Mouse (Mus musculus) forebrain, embryonic 14.5 days (tissue): ENCODE results near the gene Blzf1. TPM values are rescaled to one million over a fixed set of nuclear protein-coding genes. Genes with fewer than 3 reads are reported as not detected.

Source experiments
- ATAC-seq: fragments of 200-750 bp; cut with Nextera tagmentation; 2 replicates; pipeline ENCODE4 v1.8.0; 2017; ENCODE audit warnings: mild to moderate bottlenecking, moderate library complexity
- DNase-seq: peaks from one replicate; pipeline ENCODE4 v3.0.0-alpha.2; 2015; ENCODE audit warnings: low spot score
- H3K27ac ChIP-seq: fragments of 300-500 bp; sonication (generic); 2 replicates; pipeline ENCODE4 v1.5.1; 2014; ENCODE audit warnings: low read depth, mild to moderate bottlenecking, control low read depth, low read length, moderate library complexity
- H3K27me3 ChIP-seq: fragments of 300-500 bp; sonication (generic); replicated peaks from 2 replicates; pipeline ENCODE4 v1.6.1; 2014; ENCODE audit warnings: low read length, control low read depth, mixed read lengths; ENCODE audit not compliant: control insufficient read depth, insufficient read depth
- H3K36me3 ChIP-seq: fragments of 300-500 bp; sonication (generic); 2 replicates; pipeline ENCODE4 v1.6.1; 2014; ENCODE audit warnings: low read length, control low read depth; ENCODE audit not compliant: control insufficient read depth, insufficient read depth
- H3K4me1 ChIP-seq: fragments of 300-500 bp; sonication (generic); 2 replicates; pipeline ENCODE4 v1.6.1; 2014; ENCODE audit warnings: antibody characterized with exemption, low read length, control low read depth; ENCODE audit not compliant: control insufficient read depth, insufficient read depth
- H3K4me2 ChIP-seq: fragments of 300-500 bp; sonication (generic); 2 replicates; pipeline ENCODE4 v1.6.1; 2014; ENCODE audit warnings: mild to moderate bottlenecking, control low read depth, low read length
- H3K4me3 ChIP-seq: fragments of 300-500 bp; sonication (generic); 2 replicates; pipeline ENCODE4 v1.5.1; 2014; ENCODE audit warnings: low read depth, low read length, control low read depth
- H3K9ac ChIP-seq: fragments of 300-500 bp; sonication (generic); 2 replicates; pipeline ENCODE4 v1.6.1; 2014; ENCODE audit warnings: mild to moderate bottlenecking, low read length, control low read depth, moderate library complexity
- H3K9me3 ChIP-seq: fragments of 300-500 bp; sonication (generic); replicated peaks from 2 replicates; pipeline ENCODE4 v1.6.1; 2016; ENCODE audit warnings: low read length, control low read depth, mixed read lengths; ENCODE audit not compliant: control insufficient read depth
- WGBS: fragments of 180-500 bp; shearing (Covaris S2); extraction: QIAGEN DNeasy Blood & Tissue Kit; methylation state at CpG from one replicate; pipeline ENCODE4 v1.1.7; 2014; 5-methylcytosine and 5-hydroxymethylcytosine counted together
- polyA plus RNA-seq: library from polyadenylated mRNA; unstranded; fragments of >200 nt; fragmentation: Nextera tagmentation; extraction: Ambion mirVana; gene quantifications from 2 replicates; pipeline ENCODE4 v1.2.1, GENCODE M21; 2014

The Blzf1 gene
- polyA plus RNA-seq, 1 experiment from 2014 or later: 27.5 TPM

DNA sequence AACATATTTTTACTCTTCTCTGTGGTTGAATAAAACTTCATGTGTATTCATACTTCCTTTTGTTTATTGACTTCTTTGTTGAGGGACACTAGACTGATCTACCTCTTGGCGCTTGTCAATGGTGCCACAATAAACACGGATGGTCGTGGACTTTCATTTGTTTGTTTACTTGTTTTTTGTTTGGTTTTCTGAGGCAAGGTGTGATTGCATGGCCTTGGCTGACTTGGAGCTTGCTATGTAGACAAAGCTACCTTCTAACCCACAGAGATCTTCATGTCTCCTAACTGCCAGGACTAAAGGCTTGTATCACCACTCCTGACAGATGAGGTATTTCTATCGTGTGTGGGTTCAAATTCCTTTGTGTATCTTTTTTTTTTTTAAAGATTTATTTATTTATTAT lies 16.9 kb upstream of the Blzf1 start:
- H3K9ac ChIP-seq: no peak overlapping the region
- ATAC-seq: no peak
- H3K36me3 ChIP-seq: 0 out of 2 replicates have a peak, but pooled peaks cover under 1% of the 10 kb centered on the region
- no peak for DNase-seq
- WGBS: 96% methylated on average over 4 of the region's 4 CpGs
- H3K4me3 ChIP-seq: no peak overlapping the region
- no peaks in the 10 kb centered on the region for H3K4me1 ChIP-seq
- no peak overlapping the region for H3K27ac ChIP-seq
- H3K4me2 ChIP-seq: no peak overlapping the region
- H3K9me3 ChIP-seq: no peaks in the 10 kb centered on the region
- H3K27me3 ChIP-seq: no peaks in the 10 kb centered on the region

DNA sequence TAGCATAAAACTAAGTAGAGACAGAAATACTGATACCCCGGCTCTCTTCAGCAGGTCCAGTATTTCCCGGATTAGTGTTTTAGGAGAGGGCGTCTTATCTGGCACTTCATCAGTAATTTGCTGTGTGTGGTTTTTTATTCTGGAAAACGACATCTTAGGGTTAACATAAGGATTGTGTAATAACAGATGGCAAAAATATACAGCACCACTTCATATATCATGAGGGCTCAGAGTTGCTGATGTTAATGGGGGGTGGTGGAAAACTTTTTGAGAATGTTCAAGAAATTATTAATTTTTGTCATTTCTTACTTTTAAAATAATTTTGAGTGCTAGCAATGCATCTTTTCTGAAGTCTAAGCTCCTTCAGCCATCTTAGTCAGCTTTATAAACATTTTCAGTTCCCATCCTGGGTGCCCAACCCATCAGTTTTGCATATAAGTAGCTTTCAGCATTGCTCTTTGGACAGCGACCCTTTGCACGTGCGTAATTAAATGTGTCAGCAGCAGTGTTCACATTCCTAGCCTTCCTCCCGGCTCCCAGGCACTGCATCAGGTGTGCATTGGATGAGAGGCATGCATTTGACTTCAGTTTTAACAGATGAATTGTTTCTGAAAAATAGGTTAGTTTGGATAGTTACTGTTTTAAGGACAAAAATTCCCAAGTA lies 15.8 kb upstream of the Blzf1 start:
- H3K9me3 ChIP-seq: no peaks in the 10 kb centered on the region
- H3K9ac ChIP-seq: no peak overlapping the region
- WGBS: 84% methylated on average over 8 of the region's 8 CpGs
- no peak overlapping the region for H3K27ac ChIP-seq
- no peaks in the 10 kb centered on the region for H3K4me1 ChIP-seq
- no peak overlapping the region for H3K4me2 ChIP-seq
- H3K4me3 ChIP-seq: no peak overlapping the region
- H3K36me3 ChIP-seq: 0 out of 2 replicates have a peak, but pooled peaks cover 2% of the 10 kb centered on the region
- no peak for ATAC-seq
- DNase-seq: no peak
- H3K27me3 ChIP-seq: no peaks in the 10 kb centered on the region

DNA sequence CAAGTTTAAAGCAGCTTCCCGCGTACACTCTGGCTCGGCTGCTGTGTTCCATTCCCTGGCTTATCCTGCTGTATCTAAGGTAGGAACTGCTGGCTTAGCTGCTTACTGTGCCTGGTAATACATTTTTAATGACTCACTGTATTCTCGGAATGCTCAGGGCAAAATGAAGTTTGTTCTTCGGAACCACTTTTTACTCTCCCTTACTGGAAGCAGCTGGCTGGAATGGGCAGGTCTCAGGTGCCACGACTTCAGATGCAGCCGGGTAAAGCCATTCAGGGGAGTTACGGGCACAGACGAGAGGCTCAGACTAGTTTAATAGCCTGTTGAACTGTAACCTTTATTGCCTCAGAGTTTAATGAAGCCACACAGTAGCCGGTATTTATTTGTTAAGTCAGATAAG lies 14.1 kb upstream of the Blzf1 start:
- no peak for ATAC-seq
- Histone ChIP-seq H3K4me1 (no peaks in the 10 kb centered on the region), H3K9me3 (no peaks in the 10 kb centered on the region), H3K27ac (peak overlapping the region; percentile 40; the same call in 1 of the 2 replicates), H3K36me3 (0 out of 2 replicates have a peak, but pooled peaks cover 2% of the 10 kb centered on the region), H3K4me2 (no peak overlapping the region), H3K4me3 (no peak overlapping the region), H3K27me3 (no peaks in the 10 kb centered on the region), H3K9ac (no peak overlapping the region)
- no peak for DNase-seq
- 70% methylated on average over 10 of the region's 10 CpGs for WGBS

DNA sequence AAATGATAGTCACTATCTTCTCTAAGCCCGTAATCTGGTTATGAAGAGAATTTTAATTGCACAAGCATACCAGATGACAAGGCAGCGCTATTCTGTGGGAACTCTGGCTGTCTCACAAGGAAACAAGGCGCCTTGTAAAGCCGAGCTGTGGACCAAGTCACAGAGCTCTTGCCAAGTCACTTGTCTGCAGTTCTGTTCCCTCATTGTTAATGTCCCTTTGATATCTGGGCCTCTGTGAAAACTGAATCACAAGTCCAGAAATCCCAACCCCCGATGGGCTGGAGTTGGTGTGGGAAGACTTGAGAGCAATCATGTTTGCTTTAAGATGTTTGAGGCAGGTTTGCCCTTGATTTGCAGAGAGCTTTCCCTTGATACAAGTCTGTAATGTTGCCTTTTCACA lies 13.4 kb upstream of the Blzf1 start:
- H3K4me2 ChIP-seq: no peak overlapping the region
- H3K9ac ChIP-seq: no peak overlapping the region
- ATAC-seq (peak; percentile 18; the same call in 1 of the 2 replicates), DNase-seq (peak; percentile 64)
- no peaks in the 10 kb centered on the region for H3K27me3 ChIP-seq
- WGBS: 54% methylated on average over 5 of the region's 5 CpGs
- no peaks in the 10 kb centered on the region for H3K4me1 ChIP-seq
- H3K9me3 ChIP-seq: no peaks in the 10 kb centered on the region
- H3K4me3 ChIP-seq: no peak overlapping the region
- H3K36me3 ChIP-seq: 0 out of 2 replicates have a peak, but pooled peaks cover 2% of the 10 kb centered on the region
- H3K27ac ChIP-seq: 0 out of 2 replicates have a peak overlapping the region, but pooled peaks have one; percentile 40

DNA sequence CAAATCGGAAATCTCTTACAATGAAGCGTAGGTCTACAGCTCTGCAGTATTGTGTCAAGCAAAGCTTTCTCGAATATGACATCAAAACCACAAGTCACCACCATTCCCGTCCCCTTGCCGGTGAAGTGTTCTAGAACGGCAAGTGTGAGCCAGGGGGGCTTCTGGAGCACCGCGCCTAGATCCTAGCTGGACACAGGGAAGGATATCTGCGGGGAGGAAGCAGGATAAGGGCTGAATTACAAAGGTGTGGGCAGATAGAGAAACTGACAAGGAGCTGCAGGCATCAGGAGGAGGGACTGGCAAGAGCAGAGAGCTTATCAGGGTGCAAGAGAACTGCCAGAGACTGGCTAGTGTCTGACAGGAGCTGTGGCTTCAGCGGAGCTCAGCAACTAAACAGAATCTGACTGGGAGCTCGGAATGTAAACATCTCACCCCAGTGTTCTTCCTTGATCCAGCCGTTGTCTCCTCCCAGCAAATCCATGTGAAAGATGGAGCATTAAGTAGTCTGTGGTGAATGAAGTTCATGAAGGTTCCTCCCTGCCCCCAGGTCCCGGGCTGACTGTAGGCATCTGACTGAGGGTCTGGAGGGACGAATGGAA lies 12.4 kb upstream of the Blzf1 start:
- no peaks in the 10 kb centered on the region for H3K4me1 ChIP-seq
- H3K27ac ChIP-seq: no peak overlapping the region
- ATAC-seq (no peak), DNase-seq (no peak)
- no peak overlapping the region for H3K4me2 ChIP-seq
- 0 out of 2 replicates have a peak, but pooled peaks cover 2% of the 10 kb centered on the region for H3K36me3 ChIP-seq
- no peaks in the 10 kb centered on the region for H3K27me3 ChIP-seq
- H3K9me3 ChIP-seq: no peaks in the 10 kb centered on the region
- H3K4me3 ChIP-seq: no peak overlapping the region
- WGBS: 89% methylated on average over 14 of the region's 14 CpGs
- no peak overlapping the region for H3K9ac ChIP-seq

DNA sequence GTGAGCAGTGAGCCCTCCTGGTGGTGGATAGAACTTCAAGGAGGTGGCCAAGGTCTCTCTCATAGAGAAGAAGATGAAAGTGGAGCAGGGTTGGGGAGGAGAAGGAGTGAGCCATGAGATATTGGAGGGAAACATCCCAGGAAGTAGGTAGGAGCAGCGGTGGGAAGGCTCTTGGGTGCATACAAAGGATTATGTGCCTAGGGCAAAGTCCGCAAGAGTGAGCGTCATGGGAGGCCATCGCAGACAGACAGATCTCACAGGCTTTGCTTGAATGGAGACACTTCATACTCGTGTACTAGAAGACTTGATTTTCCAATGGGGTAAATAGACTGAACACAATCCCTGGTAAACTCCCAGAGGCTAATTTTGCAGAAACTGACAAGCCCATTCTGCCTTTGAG lies 11.2 kb upstream of the Blzf1 start:
- no peak for ATAC-seq
- no peak overlapping the region for H3K4me3 ChIP-seq
- no peaks in the 10 kb centered on the region for H3K27me3 ChIP-seq
- no peaks in the 10 kb centered on the region for H3K4me1 ChIP-seq
- 89% methylated on average over 5 of the region's 5 CpGs for WGBS
- H3K36me3 ChIP-seq: peaks cover 9% of the 10 kb centered on the region
- no peak for DNase-seq
- no peak overlapping the region for H3K4me2 ChIP-seq
- H3K9ac ChIP-seq: no peak overlapping the region
- no peaks in the 10 kb centered on the region for H3K9me3 ChIP-seq
- H3K27ac ChIP-seq: no peak overlapping the region

DNA sequence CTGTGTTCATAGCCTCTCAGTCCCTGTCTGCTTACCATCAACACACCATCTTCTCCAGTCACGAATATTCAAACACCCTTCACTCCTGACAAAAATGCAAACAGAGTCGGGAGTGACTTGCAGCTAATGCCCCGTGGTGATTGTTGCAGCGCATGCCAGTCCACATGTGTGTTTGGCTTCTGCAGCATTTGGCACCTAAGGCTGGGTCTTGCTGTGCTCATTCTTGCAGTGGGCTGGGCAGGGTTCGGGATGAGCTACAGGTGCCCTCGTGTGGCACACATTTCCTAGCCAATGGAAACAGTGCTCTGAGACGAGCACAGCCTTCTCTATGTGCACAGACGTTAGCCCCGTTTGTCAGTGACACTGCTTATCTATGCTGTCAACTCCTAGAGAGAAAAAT lies 10.0 kb upstream of the Blzf1 start:
- peaks cover 16% of the 10 kb centered on the region for H3K36me3 ChIP-seq
- no peak overlapping the region for H3K9ac ChIP-seq
- no peak overlapping the region for H3K4me3 ChIP-seq
- no peak overlapping the region for H3K27ac ChIP-seq
- no peaks in the 10 kb centered on the region for H3K27me3 ChIP-seq
- H3K4me1 ChIP-seq: no peaks in the 10 kb centered on the region
- H3K9me3 ChIP-seq: no peaks in the 10 kb centered on the region
- no peak overlapping the region for H3K4me2 ChIP-seq
- no peak for ATAC-seq
- DNase-seq: no peak
- 88% methylated on average over 9 of the region's 9 CpGs for WGBS

DNA sequence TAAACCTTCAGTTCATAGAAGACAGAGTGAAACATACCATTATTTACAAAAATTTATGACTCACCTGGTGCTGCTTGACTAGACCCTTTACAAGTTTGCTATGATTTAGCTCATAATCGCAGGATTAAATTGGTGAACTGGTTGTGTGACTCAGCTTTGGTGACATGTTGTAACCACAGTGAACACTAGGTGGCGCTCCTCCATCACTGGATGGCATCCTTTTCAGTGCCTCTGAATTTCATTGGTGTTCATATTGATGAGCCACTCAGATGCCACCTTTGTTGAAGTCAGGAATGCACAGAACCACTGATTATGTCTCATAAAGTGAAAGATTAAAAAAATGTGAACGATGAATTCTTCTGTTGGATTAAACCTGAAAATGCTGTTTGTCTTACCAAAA lies 9.4 kb upstream of the Blzf1 start:
- Histone ChIP-seq H3K4me3 (no peak overlapping the region), H3K4me2 (no peak overlapping the region), H3K27me3 (no peaks in the 10 kb centered on the region), H3K4me1 (no peaks in the 10 kb centered on the region), H3K9me3 (no peaks in the 10 kb centered on the region), H3K9ac (no peak overlapping the region), H3K27ac (no peak overlapping the region), H3K36me3 (peaks cover 17% of the 10 kb centered on the region)
- peak; percentile 90 for DNase-seq
- peak; percentile 77 for ATAC-seq
- 31% methylated on average over 3 of the region's 3 CpGs for WGBS

DNA sequence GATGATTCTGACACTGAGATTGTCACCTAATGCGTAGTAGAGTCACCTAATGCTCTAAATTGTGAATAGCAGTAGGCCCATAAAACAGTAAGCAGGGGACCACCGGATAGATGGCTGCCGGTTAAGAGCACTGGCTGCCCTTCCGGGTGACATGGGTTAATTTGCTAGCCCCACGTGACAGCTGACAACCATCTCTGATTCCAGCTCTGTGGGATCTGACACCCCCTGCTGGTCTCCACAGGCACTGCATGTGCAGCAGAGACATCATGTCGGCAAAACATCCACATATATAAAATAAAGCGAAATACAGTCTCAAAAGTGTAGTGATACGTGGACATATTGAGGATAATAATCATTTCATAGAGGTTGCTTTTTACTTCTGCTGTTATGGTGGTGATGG lies 8.0 kb upstream of the Blzf1 start:
- Histone ChIP-seq H3K36me3 (peaks cover 17% of the 10 kb centered on the region), H3K9ac (no peak overlapping the region), H3K4me2 (no peak overlapping the region), H3K27me3 (no peaks in the 10 kb centered on the region), H3K9me3 (no peaks in the 10 kb centered on the region), H3K27ac (no peak overlapping the region), H3K4me3 (no peak overlapping the region), H3K4me1 (no peaks in the 10 kb centered on the region)
- DNase-seq: peak; percentile 17
- ATAC-seq: no peak
- 74% methylated on average over 8 of the region's 8 CpGs for WGBS
